Mouse (Mus musculus) spleen, postnatal 4 days (tissue): ENCODE data around the gene Zbtb20.

Source experiments
- DNase-seq, 2 experiments: peaks; one replicate each; pipeline ENCODE4 v3.0.0; 2022; ENCODE audit warnings: low spot score in 2 of 2

Gene Zbtb20

GRCm38 (mm10) chr16:43571376-43572081, 695.8 kb downstream of the Zbtb20 start:
- DNase-seq = no peak

- DNase-seq = no peak
These were observed 696.5 kb downstream of the Zbtb20 start for GRCm38 (mm10) chr16:43572171-43572570.

GRCm38 (mm10) chr16:43572766-43573165, 697.1 kb downstream of the Zbtb20 start:
- DNase-seq = no peak

- no peak for DNase-seq
These were observed 697.6 kb downstream of the Zbtb20 start for GRCm38 (mm10) chr16:43573181-43573833.

- DNase-seq = peak; percentile 65 to 80
These were observed 698.5 kb downstream of the Zbtb20 start for GRCm38 (mm10) chr16:43574006-43574764.

- no peak for DNase-seq
These were observed 699.4 kb downstream of the Zbtb20 start for GRCm38 (mm10) chr16:43575066-43575465.

GRCm38 (mm10) chr16:43575507-43575906, 699.8 kb downstream of the Zbtb20 start:
- DNase-seq = no peak

GRCm38 (mm10) chr16:43577399-43577798, 701.7 kb downstream of the Zbtb20 start:
- no peak for DNase-seq

- DNase-seq = no peak
These were observed 702.7 kb downstream of the Zbtb20 start for GRCm38 (mm10) chr16:43578351-43578750.

GRCm38 (mm10) chr16:43579111-43579510, 703.4 kb downstream of the Zbtb20 start:
- DNase-seq = no peak

- no peak for DNase-seq
These were observed 704.7 kb downstream of the Zbtb20 start for GRCm38 (mm10) chr16:43580321-43580822.

GRCm38 (mm10) chr16:43581551-43581950, 705.9 kb downstream of the Zbtb20 start:
- no peak for DNase-seq

- no peak for DNase-seq
These were observed 711.3 kb downstream of the Zbtb20 start for GRCm38 (mm10) chr16:43586859-43587429.

- DNase-seq = no peak
These were observed 715.2 kb downstream of the Zbtb20 start for GRCm38 (mm10) chr16:43590704-43591493.

GRCm38 (mm10) chr16:43592062-43592461, 716.4 kb downstream of the Zbtb20 start:
- no peak for DNase-seq

GRCm38 (mm10) chr16:43592801-43593200, 717.1 kb downstream of the Zbtb20 start:
- no peak for DNase-seq

- DNase-seq = no peak
These were observed 721.8 kb downstream of the Zbtb20 start for GRCm38 (mm10) chr16:43597375-43598060.

- DNase-seq = no peak
These were observed 724.0 kb downstream of the Zbtb20 start for GRCm38 (mm10) chr16:43599707-43600106.

GRCm38 (mm10) chr16:43602573-43602972, 726.9 kb downstream of the Zbtb20 start:
- DNase-seq = no peak

- no peak for DNase-seq
These were observed 728.0 kb downstream of the Zbtb20 start for GRCm38 (mm10) chr16:43603591-43604141.
